Mouse (Mus musculus) gastrocnemius, adult 2 months (tissue): ENCODE measurements at regions not wholly inside any gene's neighbourhood (a gene's known extent, or its start where the extent isn't known, plus 50 kb on each side); places are given as distances from the start of the nearest gene placed in this dataset.

Source experiments
- DNase-seq: peaks from one replicate; pipeline ENCODE4 v3.0.0; 2022
- H3K27ac ChIP-seq: fragments of 200-600 bp; 2 replicates; pipeline ENCODE4 v1.8.1; 2022; ENCODE audit warnings: mild to moderate bottlenecking
- H3K4me3 ChIP-seq: fragments of 200-600 bp; 2 replicates; pipeline ENCODE4 v1.8.1; 2022; ENCODE audit warnings: mild to moderate bottlenecking, moderate library complexity
- CTCF ChIP-seq: fragments of 200-600 bp; IDR thresholded peaks from 2 replicates; pipeline ENCODE4 v1.8.1; 2022; ENCODE audit warnings: antibody characterized with exemption, mild to moderate bottlenecking, moderate library complexity
- intact Hi-C: fragments of 180-260 bp; cut with DNase I; formaldehyde crosslinking; loops from one replicate; pipeline ENCODE4 v1.15.1; 2025

DNA sequence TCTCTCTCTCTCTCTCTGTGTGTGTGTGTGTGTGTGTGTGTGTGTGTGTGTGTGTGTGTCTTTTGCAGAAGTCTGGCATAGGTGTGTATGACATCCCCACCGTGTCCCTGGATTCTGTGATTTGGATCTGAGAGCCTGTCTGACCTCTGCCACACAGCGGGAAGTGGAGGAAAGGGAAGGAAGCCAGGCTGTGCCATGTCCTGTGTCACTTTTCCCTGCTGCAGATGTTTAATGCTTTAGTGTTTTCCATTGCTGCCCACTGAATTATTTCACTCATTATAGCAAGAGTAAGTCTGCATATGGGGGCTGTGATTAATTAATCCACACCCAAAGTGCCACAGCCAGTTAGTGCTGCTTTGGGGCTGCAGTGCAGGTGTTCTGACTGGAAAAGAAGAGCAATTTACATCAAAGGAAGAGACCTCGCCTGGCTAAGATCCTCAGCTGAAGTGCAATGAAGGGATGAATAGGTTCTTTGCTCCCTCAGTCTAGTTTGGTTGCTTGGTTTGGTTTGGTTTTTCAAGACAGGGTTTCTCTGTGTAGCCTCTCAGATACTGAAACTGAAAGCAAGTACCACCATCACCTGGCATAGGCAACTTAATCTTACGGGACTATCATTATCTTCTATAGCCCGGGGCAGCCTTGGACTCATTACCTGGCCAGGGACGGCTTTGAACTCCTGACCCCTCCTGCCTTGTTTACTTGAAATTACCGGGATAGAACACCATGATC, 51.2 kb upstream of the Kdm7a start:
- intact Hi-C loops = loop anchor here (5.0 kb wide), 1 partner anchor 51 kb away; the partner anchor contains the start of gene Kdm7a
- TF ChIP-seq CTCF = no peak
- Histone ChIP-seq H3K4me3 (peak overlapping the region; percentile 77; the same call in 1 of the 2 replicates), H3K27ac (peak overlapping the region; percentile 48)
- DNase-seq = no peak

GRCm38 (mm10) chr6:39257111-39257571, 50.6 kb upstream of the Kdm7a start:
- Histone ChIP-seq H3K27ac (peak overlapping the region; percentile 70), H3K4me3 (peak overlapping the region; percentile 77)
- peak; percentile 43 for DNase-seq
- peak; percentile 23 for TF ChIP-seq CTCF
- intact Hi-C loops = loop anchor here (5.0 kb wide), 1 partner anchor 50 kb away; the partner anchor contains the start of gene Kdm7a

DNA sequence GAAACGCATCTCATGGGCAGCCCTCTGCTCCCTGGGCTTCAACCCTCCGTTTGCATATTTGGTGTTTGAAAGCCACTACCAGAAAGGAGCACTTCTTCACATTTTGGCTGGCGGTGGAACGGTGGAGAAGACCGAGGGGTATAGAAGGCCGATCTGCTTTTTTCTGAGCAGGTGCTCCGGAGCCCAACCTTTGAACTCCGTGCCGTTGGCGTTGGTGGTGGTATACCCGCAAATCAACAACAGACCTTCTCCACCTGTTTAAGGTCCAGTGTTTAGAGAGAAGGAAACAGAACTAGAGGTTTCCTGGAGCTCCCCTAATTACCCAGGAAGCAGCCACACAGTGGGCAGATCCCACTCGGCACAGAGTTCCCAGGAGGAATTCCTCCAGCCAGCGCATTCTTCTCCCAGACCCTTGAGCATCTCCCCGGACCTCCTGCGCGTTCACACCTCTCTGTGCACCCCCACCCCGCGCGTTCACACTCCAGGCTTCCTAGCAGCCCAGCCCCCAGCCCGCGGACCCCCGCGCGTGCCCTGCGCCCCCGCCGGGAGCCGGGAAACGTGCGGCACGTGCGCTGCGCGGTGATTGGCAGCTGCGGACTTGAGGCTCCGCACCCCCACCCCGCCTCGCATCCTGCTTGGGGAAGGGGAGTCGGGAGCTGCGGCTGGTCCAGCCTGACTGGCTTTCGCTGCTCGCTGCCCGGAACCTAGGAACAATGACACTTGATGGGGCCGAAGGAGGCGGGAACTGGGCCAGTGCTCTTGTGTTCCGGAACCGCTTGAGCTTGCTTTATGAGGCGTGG, 49.9 kb upstream of the Kdm7a start:
- DNase-seq = peak; percentile 56
- H3K4me3 ChIP-seq = peak overlapping the region; percentile 77
- peak overlapping the region; percentile 70 for H3K27ac ChIP-seq
- intact Hi-C loops = loop anchor here (5.0 kb wide), 1 partner anchor 49 kb away; the partner anchor contains the start of gene Kdm7a
- TF ChIP-seq CTCF = no peak
